Mouse (Mus musculus): ENCODE data around the gene Ndufa13.

Gene Ndufa13

DNA sequence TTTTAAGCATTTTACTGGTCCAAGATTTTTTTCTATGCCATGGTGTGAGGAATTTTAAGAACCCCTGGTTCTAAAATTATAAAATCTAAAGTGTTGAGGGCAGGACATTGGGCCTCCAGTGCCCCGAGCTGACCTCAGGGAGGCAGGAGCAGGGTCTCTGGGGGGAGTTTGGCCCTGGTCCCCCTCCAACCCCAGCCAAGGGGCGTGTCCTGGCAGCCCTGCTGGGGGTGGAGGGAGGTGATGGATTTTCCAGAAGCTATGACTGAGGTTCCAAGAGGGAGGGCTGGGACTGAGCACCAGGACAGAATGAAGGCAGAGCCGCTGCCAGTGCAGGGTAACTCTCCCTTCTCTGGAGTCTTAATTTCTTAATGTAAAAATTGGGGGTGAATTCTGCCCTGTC lies 24.4 kb downstream of the Ndufa13 start:
- no peak for DNase-seq

- DNase-seq = no peak
Observed at GRCm38 (mm10) chr8:69877396-69877795, 25.0 kb downstream of the Ndufa13 start.

GRCm38 (mm10) chr8:69876967-69877366 lies 25.4 kb downstream of the Ndufa13 start:
- no peak for DNase-seq

GRCm38 (mm10) chr8:69876097-69876496 lies 26.3 kb downstream of the Ndufa13 start:
- DNase-seq = no peak

DNA sequence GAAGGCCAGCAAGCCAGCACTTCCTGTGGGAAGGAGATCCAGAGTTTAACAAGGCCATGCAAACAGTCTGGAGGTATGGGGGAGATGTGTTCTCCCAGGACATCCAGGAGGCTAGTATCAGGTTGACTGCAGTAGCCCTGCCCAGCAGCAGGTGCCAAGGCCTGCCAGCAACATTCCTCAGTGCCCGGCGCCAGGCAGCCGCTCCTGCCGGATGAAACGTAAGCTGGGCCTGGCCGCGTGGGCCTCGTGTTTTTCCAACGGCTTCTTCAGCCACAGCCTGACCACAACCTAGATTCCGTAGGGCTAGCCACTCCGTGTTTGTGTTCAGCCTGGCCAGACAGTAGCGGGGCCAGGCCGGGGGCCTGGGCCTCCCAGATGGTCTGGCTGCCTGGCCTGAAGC lies 27.7 kb downstream of the Ndufa13 start:
- no peak for DNase-seq

- DNase-seq = peak; percentile 80
Observed at GRCm38 (mm10) chr8:69874155-69874554, 28.2 kb downstream of the Ndufa13 start.

DNA sequence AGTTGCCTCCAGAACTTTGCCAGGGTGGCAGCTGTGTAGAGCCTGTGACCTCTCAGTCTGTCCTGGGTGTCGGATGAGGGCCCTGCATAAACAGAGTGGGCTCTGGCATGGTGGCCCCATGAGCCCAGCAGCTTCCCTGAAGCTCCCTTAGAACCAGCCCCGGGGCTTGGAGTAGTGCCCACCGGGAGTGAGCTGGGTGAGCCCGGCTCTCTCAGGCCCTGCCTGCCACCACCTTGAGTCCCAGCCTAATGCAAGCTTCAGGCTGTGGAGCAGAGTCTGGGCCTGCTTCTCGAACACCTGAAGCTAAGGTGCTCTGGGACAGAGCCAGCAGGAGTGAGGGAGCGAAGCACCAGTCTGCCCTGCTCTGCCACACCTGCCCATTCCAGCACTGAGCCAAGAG lies 31.5 kb downstream of the Ndufa13 start:
- DNase-seq = no peak

GRCm38 (mm10) chr8:69870003-69870765 lies 32.2 kb downstream of the Ndufa13 start:
- no peak for DNase-seq

- DNase-seq = no peak
Observed at GRCm38 (mm10) chr8:69867696-69868326, 34.5 kb downstream of the Ndufa13 start.

- no peak for DNase-seq
Observed at GRCm38 (mm10) chr8:69864180-69864579, 38.2 kb downstream of the Ndufa13 start.

GRCm38 (mm10) chr8:69863387-69864020 lies 38.9 kb downstream of the Ndufa13 start:
- no peak for DNase-seq

DNA sequence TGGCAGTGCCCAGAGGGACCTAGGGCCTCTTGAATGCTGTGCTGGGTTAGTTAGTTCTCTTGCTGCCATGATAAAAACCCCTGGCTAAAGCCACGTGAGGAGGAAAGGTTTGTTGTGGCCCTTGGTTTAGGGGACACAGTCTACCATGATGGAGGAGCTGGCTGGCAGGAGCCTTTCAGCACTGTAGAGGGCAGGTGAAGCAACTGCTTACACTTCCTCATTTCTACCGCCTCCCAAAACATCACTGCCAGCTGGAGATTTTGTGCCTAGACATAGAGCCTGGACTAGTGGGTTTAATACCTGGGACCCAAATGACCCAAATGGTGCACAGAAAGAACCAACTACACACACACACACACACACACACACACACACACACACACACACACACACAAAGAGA lies 41.1 kb downstream of the Ndufa13 start:
- no peak for DNase-seq

- no peak for DNase-seq
Observed at GRCm38 (mm10) chr8:69860807-69861206, 41.6 kb downstream of the Ndufa13 start.

DNA sequence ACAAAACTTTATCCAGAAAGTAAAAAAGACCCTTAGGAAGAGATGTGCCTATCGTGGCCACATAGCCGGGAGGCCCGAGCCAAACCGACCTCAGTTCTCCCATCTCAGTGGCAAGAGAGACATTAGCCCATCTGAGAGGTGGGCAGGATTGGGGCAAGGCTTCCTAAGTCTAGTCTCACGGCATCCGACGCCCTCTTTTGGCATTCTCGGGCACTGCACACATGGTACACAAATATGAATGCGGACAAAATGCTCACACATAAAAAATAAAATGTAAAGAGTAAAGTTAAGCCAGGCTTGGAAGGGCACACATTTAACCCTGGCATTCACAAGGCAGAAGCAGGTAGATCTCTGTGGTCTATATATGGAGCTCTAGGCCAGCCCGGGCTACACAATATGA lies 48.5 kb downstream of the Ndufa13 start:
- DNase-seq = no peak

GRCm38 (mm10) chr8:69850926-69851506 lies 51.3 kb downstream of the Ndufa13 start:
- no peak for DNase-seq

GRCm38 (mm10) chr8:69849899-69850298 lies 52.5 kb downstream of the Ndufa13 start:
- peak; percentile 16 for DNase-seq

- DNase-seq = peak; percentile 78
Observed at GRCm38 (mm10) chr8:69848951-69849350, 53.4 kb downstream of the Ndufa13 start.

- DNase-seq = no peak
Observed at GRCm38 (mm10) chr8:69847167-69848065, 54.9 kb downstream of the Ndufa13 start.
